Mouse (Mus musculus): Measurements from ENCODE around the gene Ripor1.

Ripor1 gene

DNA sequence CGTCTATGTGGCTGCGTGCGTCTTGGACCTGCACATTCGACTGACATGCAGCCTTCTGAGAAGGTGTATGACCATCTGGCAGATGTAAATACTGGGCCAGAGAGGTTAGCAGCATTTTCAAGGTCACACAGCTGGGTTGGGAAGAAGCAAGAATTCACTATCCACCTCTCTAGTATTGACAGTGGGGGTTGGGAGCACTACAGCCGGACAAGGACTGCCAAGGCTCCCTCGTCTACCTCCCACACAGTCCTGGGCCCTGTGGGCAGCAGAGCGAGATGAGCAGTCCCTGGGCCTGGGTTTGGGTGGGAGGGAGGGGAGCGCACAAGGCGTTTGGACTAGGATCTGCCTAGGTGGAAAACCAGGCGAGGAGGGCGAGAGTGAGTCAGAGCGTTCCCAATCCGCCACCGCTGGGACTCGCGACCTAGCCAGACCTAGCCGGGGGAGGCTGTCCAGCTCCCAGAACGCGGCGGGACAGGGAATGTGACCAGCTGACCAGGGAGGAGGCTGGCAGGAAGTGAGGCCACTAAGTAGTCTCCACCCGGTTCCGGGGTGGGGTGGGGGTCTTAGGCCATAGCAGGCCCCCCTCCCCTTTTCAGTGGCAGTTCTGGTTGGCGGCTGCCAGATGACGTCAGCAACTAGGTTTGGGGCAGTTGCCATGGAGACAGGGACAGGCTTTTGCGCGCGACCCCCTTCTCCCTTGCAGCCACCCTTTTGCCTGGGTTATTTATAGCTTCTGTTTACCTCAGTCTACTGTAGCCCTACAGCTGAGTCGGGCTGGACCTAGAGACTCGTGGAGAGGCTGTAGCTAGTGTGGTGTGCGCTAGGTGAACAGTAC is 1.4 kb downstream of the Ripor1 start:
- peak; percentile 86 for DNase-seq

- no peak for DNase-seq
Observed at GRCm38 (mm10) chr8:105607062-105607461, 2.0 kb downstream of the Ripor1 start.

DNA sequence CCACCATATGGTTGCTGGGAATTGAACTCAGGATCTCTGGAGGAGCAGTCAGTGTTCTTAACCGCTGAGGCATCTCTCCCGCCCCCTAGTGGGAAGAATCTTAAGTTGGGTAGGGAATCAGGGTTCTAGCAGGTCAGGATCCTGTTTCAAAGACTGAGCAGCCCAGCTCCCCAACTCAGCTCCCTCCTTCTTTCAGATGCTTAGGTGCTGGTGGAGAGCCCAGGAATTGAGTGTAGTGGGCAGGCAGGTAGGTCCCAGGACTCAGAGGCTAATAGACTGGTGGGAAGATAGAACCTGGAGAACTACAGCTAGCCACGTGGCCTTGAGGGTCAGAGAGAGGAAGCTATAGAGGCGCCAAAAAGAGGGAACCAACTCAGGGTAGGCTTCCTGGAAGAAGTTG is 2.6 kb downstream of the Ripor1 start:
- DNase-seq: peak; percentile 75

GRCm38 (mm10) chr8:105609355-105609754 is 4.3 kb downstream of the Ripor1 start:
- no peak for DNase-seq

DNA sequence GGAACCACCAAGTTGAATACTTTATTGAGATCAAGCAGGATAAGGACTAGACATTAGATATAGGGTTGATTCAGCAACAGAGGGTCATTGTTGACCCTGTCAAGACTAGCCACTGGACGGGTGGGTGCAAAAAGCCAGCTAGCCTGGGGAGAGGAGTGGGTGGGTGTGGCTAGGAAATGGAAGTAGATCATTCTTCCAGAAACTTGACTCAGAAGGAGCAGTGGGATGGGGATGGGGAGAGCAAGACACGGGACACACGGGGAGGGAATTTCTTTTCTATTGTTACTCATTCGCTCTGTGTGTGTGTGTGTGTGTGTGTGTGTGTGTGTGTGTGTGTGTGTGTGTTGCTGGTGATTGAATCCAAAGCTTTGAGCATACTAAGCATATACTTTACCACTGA is 4.7 kb downstream of the Ripor1 start:
- DNase-seq: no peak

GRCm38 (mm10) chr8:105611836-105612235 is 6.8 kb downstream of the Ripor1 start:
- DNase-seq: no peak

- peak; percentile 33 for DNase-seq
Observed at GRCm38 (mm10) chr8:105613037-105613436, 8.0 kb downstream of the Ripor1 start.

DNA sequence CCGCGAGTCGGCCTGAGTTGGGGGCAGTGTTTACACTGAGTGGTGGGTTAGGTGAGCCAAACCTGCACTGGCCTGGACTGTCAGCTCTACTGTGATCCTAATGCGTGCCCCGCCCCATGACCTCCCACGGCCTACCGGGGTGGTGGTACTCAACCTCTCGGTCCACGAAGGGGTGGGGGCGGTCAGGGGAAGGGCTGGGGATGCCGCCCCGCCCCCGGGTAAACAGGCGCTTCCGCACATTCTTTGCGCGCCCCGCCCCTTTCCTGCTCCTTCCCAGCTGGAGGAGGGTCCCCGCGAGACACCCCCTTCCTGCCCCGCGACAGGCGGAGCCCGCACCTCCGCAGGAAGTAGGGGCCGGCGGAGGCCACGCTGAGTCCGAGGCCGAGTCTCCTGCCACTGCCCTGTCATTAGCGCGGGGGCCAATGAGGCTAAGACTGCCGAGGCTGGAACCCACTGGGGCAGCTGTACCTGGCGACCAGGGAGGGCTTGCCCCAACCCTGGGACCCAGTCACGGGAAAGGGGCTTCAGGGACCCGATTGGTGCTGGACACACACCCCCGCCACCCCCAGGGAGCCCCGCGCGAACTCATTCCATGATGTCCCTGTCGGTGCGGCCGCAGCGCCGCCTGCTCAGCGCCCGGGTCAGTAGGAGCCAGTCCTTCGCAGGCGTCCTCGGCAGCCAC is 8.9 kb downstream of the Ripor1 start:
- DNase-seq: peak; percentile 88

GRCm38 (mm10) chr8:105615942-105616341 is 10.9 kb downstream of the Ripor1 start:
- no peak for DNase-seq

DNA sequence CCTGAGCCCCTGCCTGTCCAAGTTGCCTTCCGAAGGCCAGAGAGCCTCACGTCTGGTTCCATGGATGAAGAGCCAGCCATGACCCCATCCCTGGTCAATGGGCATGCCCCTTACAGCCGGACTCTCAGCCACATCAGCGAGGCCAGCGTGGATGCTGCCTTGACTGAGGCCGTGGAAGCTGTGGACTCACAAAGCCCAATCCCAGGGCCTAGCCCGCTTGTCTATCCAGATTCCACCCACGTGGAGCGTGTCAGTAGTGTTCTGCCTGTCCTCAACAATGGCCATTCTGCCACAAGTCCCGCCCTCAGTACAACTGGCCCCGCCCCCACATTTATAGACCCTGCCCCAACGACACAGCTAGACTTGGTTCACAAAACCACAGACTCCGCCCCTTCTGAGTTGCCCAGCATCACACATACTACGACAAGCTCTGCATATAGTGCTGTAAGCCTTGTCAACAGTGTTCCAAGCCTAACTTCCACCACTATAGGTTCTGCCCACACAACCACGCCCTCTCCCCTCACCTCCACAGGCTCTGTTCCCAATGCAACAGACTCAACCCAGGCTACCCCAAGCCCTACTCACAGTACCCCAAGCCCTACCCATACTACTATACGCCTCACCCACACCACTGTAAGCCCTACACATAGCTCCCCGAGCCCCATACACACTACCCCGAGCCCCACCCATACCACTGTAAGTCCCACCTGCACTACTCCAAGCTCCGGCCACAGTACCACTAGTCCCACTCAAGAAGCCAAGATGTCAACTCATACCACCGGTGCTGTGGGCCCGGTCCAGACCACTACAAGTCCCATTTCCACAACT is 12.6 kb downstream of the Ripor1 start:
- peak; percentile 34 for DNase-seq

DNA sequence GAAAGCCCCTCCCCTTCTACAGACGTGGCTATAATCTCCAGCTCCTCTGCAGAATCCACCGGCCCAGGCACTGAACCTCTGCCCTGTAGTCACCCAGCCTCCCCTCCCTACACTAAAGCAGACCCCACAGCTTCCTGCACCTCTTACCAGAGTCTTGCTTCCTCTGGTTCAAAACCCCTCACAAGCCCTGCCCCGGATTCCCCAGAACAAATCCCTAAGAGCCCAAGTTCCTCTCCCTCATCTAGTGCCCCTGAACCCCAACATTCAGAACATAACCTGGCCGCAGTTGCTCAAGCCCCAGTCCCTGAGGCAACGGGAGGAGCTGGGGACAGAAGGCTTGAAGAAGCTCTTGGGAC is 13.2 kb downstream of the Ripor1 start:
- DNase-seq: no peak

DNA sequence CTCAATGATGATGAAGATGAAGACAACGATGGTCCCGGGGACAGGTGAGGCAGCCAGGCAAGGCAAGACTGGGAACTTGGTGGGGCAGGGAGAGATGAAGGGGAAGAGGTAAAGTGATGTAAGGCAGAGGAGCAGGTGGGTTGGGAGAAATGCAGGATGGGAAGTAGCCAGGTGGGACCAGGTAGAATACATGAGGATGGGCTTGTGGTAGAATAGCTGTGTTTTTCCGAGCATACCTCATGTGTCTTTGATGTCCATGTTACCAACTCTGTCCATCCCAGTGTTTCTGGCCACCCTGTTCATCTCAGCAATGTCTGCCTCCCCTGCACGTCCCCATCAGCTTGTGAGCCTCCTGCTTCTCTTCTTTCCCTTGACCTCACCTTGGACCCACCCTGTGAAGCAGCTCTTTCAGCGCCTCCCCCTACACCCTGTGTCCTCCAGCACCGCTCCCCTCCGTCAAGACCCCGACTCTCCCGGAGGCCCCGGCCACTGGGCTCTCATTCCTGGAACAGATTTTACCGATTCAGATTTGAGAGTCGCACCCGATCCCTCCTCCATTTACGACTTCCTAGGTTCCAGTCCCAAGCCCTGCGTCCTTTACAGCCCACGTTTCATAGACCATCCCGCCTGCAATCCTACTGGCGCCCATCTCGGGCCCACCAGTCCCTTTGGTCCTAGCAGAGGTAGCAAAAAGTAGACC is 14.0 kb downstream of the Ripor1 start:
- DNase-seq: no peak

DNA sequence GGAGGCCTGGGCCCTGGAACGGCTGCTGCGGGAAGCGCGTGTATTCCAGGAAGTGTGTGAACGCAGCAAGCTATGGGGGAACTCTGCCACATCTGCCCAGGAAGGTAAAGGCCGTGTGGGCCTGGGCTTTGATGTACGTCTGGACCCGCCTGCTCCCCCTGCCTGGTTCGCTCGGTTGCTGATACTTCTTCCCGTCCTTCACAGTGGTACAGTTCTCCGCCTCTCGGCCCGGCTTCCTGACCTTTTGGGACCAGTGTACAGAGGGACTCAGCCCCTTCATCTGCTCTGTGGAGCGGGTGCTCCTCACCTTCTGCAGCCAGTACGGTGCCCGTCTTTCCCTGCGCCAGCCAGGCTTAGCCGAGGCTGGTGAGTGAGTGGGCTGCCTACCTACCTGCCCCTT is 15.2 kb downstream of the Ripor1 start:
- peak; percentile 17 for DNase-seq

DNA sequence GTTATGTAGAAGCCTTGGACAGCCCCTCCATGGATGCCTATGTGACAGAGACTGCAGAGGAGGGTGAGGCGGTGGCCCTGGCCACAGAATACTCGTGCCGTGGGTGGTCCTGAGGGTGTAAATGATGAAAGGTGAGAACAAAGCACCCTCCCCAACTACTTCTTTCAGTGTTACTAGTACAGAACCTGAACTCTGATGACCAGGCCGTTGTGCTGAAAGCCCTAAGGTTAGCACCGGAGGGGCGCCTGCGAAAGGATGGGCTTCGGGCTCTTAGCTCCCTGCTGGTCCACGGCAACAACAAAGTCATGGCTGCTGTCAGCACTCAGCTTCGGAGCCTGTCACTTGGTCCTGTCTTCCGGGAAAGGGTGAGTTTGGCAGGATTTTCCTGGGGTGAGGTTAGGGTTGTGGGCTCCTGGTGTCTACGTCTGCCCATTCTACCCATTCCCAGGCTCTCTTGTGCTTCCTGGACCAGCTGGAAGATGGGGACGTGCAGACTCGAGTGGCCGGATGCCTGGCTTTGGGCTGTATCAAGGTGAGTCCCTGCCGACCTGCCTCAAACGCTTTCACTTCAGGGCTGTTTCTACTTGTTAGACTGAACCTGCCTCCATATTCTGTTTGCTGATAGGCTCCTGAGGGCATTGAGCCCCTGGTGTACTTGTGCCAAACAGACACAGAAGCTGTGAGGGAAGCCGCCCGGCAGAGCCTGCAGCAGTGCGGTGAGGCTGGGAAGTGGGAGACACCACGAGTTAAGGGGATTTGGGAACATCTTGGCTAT is 16.1 kb downstream of the Ripor1 start:
- DNase-seq: peak; percentile 30

- no peak for DNase-seq
Observed at GRCm38 (mm10) chr8:105621841-105622240, 16.8 kb downstream of the Ripor1 start.

- DNase-seq: peak; percentile 98
Observed at GRCm38 (mm10) chr8:105622421-105622920, 17.4 kb downstream of the Ripor1 start.

DNA sequence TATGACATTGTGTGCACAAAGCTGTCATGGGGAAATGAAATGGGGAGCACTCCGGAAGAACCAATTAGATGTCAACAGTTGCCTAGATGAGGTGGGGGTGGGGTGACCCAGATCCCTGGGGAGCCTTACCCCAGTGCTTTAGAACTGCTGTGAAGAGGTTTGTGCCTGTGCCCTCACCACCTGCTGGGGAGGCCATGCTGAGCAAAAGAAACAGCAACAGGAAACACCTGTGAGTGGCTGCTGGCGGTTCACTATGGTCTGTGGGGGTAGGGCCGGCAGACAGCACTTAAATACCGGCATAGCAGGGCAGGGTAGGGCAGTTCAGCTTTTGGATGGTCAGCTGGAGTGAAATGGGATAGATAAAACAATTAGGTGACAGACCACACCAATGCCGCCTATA is 18.1 kb downstream of the Ripor1 start:
- DNase-seq: peak; percentile 90

DNA sequence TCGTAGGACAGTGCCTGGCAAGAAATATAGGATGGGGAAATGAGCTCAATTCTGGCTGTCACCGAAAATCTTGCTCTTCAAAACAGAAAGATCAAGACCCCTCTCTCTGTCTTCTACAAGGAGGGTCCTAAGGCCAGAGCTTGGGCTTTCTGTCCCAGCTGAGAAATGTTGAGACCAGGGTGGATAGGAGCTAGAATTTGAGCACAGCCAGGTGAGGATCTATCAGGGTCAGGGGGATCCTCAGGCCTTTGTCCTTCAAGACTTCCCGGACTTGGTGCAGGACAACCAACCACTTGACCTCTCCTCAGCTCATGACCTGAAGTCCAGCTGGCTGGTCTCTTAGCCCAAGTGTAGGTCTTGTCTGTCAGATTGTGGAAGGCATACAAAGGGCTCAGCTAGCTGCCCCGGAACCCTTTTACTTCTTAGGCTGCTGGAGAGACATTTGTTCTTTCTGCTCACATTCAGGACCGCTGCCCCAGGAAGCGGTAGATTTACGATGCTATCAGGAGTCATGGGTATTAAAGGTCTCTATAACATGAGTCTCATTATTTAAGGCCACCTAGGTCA is 18.7 kb downstream of the Ripor1 start:
- peak; percentile 59 for DNase-seq

- DNase-seq: peak; percentile 77
Observed at GRCm38 (mm10) chr8:105624401-105624800, 19.3 kb downstream of the Ripor1 start.

- peak; percentile 53 for DNase-seq
Observed at GRCm38 (mm10) chr8:105624831-105625230, 19.8 kb downstream of the Ripor1 start.

DNA sequence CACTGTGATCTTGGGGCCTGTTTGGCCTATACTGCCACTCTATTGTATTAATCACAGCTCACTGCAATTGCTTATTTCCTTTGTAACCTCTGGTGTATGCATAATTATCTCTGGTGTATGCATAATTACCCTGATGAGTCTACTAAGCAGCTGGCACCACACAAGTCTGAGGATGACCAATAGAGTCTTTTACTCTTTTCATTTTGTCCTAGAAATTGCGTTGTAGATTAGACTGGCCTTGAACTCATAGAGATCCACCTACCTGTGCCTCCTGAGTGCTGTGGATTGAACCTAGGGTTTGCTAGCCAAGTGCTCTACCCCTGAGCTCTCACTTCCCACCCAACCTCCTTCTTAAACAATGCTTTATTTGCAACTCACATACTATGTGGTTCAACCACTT is 21.0 kb downstream of the Ripor1 start:
- DNase-seq: no peak

GRCm38 (mm10) chr8:105629337-105629736 is 24.3 kb downstream of the Ripor1 start:
- peak; percentile 25 for DNase-seq
